Mouse (Mus musculus) spleen, adult 12 weeks (tissue): Measurements from ENCODE around the gene Arrdc4.

Source experiments
- DNase-seq: peaks from one replicate; pipeline ENCODE4 v3.0.0; 2022; ENCODE audit warnings: low spot score

The Arrdc4 gene

DNA sequence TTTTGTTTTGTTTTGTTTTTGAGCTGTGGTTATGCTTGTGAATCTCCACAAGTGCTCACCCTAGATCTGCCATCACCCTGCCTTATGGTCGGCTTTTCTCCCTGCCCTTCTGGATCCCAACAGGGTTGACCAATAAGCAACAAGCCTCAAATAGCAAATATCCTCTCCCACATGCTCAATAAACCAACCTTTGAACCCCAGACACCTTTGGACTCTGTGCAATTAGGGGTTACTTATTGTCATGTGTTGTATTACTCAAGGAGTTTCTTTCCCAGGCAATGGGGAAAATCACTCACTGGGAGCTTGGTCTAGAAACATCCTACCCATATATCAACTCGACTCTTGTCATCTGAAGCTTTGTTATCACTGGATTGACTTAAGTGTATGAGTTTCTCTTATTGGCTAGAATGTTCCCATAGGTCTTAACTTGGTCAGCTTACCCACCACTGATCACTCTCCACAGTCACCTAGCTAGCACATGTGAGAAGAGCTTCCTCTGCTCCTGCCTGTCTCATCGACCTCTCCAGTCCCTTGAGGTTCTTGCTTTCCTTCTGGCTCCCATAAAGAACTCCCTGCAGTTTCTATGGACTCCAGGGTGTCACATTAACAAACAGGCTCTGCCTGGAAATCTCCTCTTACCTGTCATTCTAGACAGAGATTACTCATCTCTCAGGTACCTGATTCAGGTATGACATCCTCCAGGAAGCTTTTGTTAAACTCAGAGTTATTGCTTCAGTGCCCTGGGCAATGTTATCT lies 40.3 kb downstream of the Arrdc4 start:
- no peak for DNase-seq

DNA sequence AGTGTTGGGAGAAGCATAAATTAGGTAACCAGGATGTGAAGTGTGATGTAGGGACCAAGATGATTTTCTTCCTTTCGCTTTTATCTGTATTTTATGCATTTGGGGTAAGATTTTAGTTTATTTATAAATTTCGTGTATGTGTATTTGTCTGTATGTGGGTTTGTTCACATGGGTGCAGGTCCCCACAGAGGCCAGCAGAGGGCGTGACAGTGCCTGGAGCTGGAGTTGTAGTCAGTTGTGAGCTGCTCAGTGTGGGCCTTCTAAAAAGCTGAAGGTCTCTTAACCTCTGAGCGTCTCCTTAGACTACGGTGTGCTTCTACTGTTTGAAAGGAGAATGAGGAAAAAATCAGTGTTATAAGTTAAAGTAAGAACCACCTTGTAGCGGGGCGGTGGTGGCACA lies 43.9 kb downstream of the Arrdc4 start:
- no peak for DNase-seq

DNA sequence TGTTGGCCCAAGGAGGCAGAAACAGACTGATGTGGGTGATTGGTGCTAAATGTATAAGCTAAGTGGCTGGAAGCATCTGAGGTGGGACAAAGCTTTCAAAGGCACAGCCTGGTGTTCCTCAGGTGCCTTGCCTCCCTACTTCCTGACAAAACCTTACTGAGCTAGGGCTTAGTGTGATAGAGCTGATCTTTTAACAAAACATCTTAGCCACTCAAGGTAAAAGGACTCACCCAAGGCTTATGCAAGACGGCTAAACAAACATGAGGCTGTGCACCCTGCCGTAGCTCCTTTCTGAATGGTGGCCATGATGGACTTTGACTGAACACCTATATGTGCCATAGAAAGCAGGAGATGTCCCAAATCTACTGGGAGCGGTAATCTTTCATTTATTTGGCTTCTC lies 51.7 kb downstream of the Arrdc4 start:
- DNase-seq, result no peak

DNA sequence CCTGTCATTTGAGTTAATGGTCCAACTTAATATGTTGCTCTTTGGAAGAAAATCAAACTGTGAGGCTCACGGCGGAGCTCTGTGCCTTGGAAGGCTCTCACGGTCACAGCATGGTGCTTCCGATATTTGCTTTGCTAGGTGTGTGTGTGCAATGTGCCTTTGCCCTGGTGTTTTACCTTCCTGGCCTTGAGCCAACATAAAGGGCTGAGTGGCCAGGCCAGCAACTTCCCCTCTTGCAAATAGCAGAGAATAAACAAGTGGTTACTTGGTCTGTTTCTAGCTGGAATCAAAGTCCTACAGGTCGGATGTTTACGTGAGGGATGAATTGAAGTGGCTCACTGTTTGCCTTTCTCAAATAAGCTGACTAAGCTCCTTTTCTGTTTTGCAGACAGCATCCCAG lies 52.1 kb downstream of the Arrdc4 start:
- DNase-seq, result no peak

DNA sequence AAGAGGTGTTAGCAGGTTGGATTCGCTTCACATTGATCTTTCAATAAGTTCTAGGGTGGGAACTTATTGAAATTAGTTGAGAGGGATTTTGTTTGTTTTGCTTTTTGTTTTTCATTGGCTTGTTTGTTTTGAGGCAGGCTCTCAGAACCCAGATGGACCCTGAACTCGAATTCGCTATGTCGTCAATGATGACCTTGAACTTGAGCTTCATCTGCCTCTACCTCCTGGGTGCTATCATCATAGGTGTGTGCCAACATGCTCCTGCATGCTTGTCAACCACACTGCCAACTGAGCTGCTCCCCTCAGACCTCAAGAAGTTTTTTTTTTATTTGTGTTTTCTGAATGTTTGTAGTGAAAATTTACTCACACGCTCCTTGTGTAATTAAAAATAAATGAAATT lies 52.6 kb downstream of the Arrdc4 start:
- DNase-seq, result no peak

DNA sequence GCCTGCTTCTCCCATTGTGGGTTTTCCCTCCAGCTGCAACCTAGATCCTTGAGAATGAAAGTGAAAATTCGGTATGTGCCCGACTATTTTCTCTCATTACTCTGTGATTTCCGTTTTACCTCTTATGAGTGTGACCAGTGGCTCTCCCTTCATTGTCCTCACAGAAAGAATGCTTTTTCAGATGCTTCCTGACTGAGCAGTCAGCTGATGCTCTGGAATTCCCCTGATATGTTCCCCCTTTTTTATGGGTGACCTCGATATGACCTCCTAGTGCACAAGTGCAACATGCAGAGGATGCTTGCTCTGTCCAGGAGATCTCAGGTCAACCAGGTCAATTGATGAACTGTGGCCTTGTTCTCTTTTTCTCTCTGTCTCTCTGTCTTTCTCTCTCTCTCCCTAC lies 56.3 kb downstream of the Arrdc4 start:
- no peak for DNase-seq

DNA sequence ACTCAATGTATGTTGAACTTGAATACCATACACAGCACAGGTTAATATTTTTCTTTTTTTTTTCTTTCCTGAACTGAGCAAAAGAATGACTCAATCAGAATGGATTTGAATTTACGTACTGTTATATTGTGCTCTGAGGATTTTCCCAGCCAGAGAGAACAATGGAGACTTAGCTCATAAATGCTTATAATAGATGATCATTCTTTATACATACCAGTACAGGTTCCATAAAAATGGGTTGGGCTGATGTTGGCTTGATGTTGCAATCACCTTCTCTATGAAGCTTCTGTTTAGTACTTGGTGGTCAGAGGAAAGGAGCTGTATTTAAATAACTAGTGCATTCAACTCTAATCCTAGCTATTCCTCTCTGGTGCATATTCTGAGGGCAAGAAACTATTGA lies 57.6 kb downstream of the Arrdc4 start:
- no peak for DNase-seq

DNA sequence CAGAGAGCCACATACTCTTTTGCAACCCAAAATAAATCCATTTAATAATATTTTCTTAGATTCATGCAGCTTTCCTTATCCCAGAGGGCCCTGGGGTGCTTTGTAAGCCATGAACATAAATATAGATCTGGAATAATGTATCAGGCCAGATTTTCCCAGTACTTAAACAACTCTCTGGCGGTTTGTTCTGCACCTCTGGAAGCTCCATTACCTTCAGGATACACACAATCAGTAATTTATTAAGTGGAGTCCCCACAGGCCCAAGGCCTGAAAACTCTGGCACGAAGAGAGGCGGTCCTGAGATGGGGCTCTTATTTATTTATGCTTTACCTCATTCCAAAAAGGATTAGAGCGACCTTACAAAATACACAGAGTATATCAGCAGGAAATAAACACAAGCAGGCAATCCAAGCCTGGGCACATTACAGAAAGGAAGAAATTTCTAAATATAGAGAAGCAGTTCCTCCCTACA lies 61.9 kb downstream of the Arrdc4 start:
- no peak for DNase-seq
